Mouse (Mus musculus) heart, embryonic 13.5 days (tissue): ENCODE measurements around the gene Dctpp1. TPM values are rescaled to one million over a fixed set of nuclear protein-coding genes. Genes with fewer than 3 reads are reported as not detected.

ENCODE experiments used
- ATAC-seq: fragments of 200-750 bp; cut with Nextera tagmentation; 2 replicates; pipeline ENCODE4 v1.8.0; 2017; ENCODE audit warnings: moderate TSS enrichment; ENCODE audit not compliant: insufficient number of reproducible peaks, low FRiP score, low TSS enrichment; ENCODE audit errors: extremely low read depth
- H3K27ac ChIP-seq: fragments of 300-500 bp; sonication (generic); replicated peaks from 2 replicates; pipeline ENCODE4 v1.5.1; 2015; ENCODE audit warnings: moderate library complexity, mild to moderate bottlenecking, inconsistent platforms
- H3K27me3 ChIP-seq: fragments of 300-500 bp; sonication (generic); replicated peaks from 2 replicates; pipeline ENCODE4 v1.6.1; 2015; ENCODE audit warnings: mild to moderate bottlenecking, inconsistent platforms
- H3K36me3 ChIP-seq: fragments of 300-500 bp; sonication (generic); 2 replicates; pipeline ENCODE4 v1.6.1; 2015; ENCODE audit warnings: mild to moderate bottlenecking, inconsistent platforms
- H3K4me1 ChIP-seq: fragments of 300-500 bp; sonication (generic); 2 replicates; pipeline ENCODE4 v1.6.1; 2015; ENCODE audit warnings: inconsistent platforms
- H3K4me2 ChIP-seq: fragments of 300-500 bp; sonication (generic); 2 replicates; pipeline ENCODE4 v1.6.1; 2015; ENCODE audit warnings: inconsistent platforms, mild to moderate bottlenecking, moderate library complexity
- H3K4me3 ChIP-seq: fragments of 300-500 bp; sonication (generic); 2 replicates; pipeline ENCODE4 v1.5.1; 2015; ENCODE audit warnings: moderate library complexity, mild to moderate bottlenecking, inconsistent platforms
- H3K9ac ChIP-seq: fragments of 300-500 bp; sonication (generic); 2 replicates; pipeline ENCODE4 v1.6.1; 2015; ENCODE audit warnings: inconsistent platforms, mild to moderate bottlenecking, moderate library complexity
- H3K9me3 ChIP-seq: fragments of 300-500 bp; sonication (generic); 2 replicates; pipeline ENCODE4 v1.6.1; 2016; ENCODE audit warnings: inconsistent platforms
- WGBS: fragments of 180-500 bp; shearing (Covaris S2); methylation state at CpG from one replicate; pipeline ENCODE4 v1.1.7; 2015; ENCODE audit warnings: mixed read lengths; 5-methylcytosine and 5-hydroxymethylcytosine counted together
- polyA plus RNA-seq: library from polyadenylated mRNA; unstranded; fragments of >200 nt; fragmentation: Nextera tagmentation; extraction: Ambion mirVana; gene quantifications from 2 replicates; pipeline ENCODE4 v1.2.1, GENCODE M21; 2015

The Dctpp1 gene
- polyA plus RNA-seq, result 161 and 179 TPM in 2 replicates

- H3K4me1 ChIP-seq, result peaks cover 19% of the 10 kb centered on the region
- H3K9ac ChIP-seq, result peak within 1 kb of the TSS; percentile 90
- peak; percentile 97 for ATAC-seq
- no peaks in the 10 kb centered on the region for H3K9me3 ChIP-seq
- peak within 1 kb of the TSS; percentile 63; the same call in 1 of the 2 replicates for H3K27ac ChIP-seq
- peaks cover 15% of the 10 kb centered on the region for H3K36me3 ChIP-seq
- under 1% methylated on average over 50 of the region's 50 CpGs for WGBS
- no peaks in the 10 kb centered on the region for H3K27me3 ChIP-seq
- peak within 1 kb of the TSS; percentile 92 for H3K4me2 ChIP-seq
- H3K4me3 ChIP-seq, result peak within 1 kb of the TSS; percentile 80
These were observed at the start of gene Dctpp1 for GRCm38 (mm10) chr7:127260309-127261111. Gene Dctpp1 (minus strand): TSS chr7:127260709.

GRCm38 (mm10) chr7:127309951-127310350, 49.4 kb upstream of the Dctpp1 start:
- H3K9ac ChIP-seq, result no peak overlapping the region
- H3K4me2 ChIP-seq, result no peak overlapping the region
- H3K9me3 ChIP-seq, result no peaks in the 10 kb centered on the region
- H3K4me3 ChIP-seq, result no peak overlapping the region
- H3K27ac ChIP-seq, result no peak overlapping the region
- no peak for ATAC-seq
- H3K4me1 ChIP-seq, result no peaks in the 10 kb centered on the region; the same call in 1 of the 2 replicates
- no peaks in the 10 kb centered on the region for H3K36me3 ChIP-seq
- H3K27me3 ChIP-seq, result peaks cover 7% of the 10 kb centered on the region; the same call in 1 of the 2 replicates
- 61% methylated on average over 12 of the region's 12 CpGs for WGBS

GRCm38 (mm10) chr7:127308887-127309286, 48.4 kb upstream of the Dctpp1 start:
- H3K4me2 ChIP-seq, result no peak overlapping the region
- H3K27ac ChIP-seq, result no peak overlapping the region
- no peaks in the 10 kb centered on the region for H3K9me3 ChIP-seq
- WGBS, result 70% methylated on average over 4 of the region's 4 CpGs
- ATAC-seq, result no peak
- no peaks in the 10 kb centered on the region; the same call in 1 of the 2 replicates for H3K4me1 ChIP-seq
- no peak overlapping the region for H3K4me3 ChIP-seq
- no peak overlapping the region for H3K9ac ChIP-seq
- H3K27me3 ChIP-seq, result peaks cover 7% of the 10 kb centered on the region; the same call in 1 of the 2 replicates
- no peaks in the 10 kb centered on the region for H3K36me3 ChIP-seq

GRCm38 (mm10) chr7:127308431-127308830, 47.9 kb upstream of the Dctpp1 start:
- Histone ChIP-seq H3K36me3 (no peaks in the 10 kb centered on the region), H3K9ac (no peak overlapping the region), H3K4me2 (no peak overlapping the region), H3K9me3 (no peaks in the 10 kb centered on the region), H3K4me3 (no peak overlapping the region), H3K27ac (no peak overlapping the region), H3K27me3 (peaks cover 7% of the 10 kb centered on the region; the same call in 1 of the 2 replicates), H3K4me1 (no peaks in the 10 kb centered on the region)
- ATAC-seq, result no peak
- 66% methylated on average over 2 of the region's 2 CpGs for WGBS

GRCm38 (mm10) chr7:127297586-127298193, 37.2 kb upstream of the Dctpp1 start:
- Histone ChIP-seq H3K9ac (no peak overlapping the region), H3K27ac (no peak overlapping the region), H3K4me3 (no peak overlapping the region), H3K36me3 (no peaks in the 10 kb centered on the region), H3K4me2 (no peak overlapping the region), H3K27me3 (no peaks in the 10 kb centered on the region), H3K9me3 (no peaks in the 10 kb centered on the region), H3K4me1 (peaks cover 12% of the 10 kb centered on the region)
- ATAC-seq, result no peak
- WGBS, result 87% methylated on average over 5 of the region's 5 CpGs

GRCm38 (mm10) chr7:127296786-127297555, 36.5 kb upstream of the Dctpp1 start:
- Histone ChIP-seq H3K4me2 (no peak overlapping the region), H3K9ac (no peak overlapping the region), H3K4me1 (peaks cover 12% of the 10 kb centered on the region), H3K27ac (no peak overlapping the region), H3K4me3 (no peak overlapping the region), H3K9me3 (no peaks in the 10 kb centered on the region), H3K36me3 (no peaks in the 10 kb centered on the region), H3K27me3 (no peaks in the 10 kb centered on the region)
- ATAC-seq, result no peak
- 71% methylated on average over 5 of the region's 5 CpGs for WGBS

GRCm38 (mm10) chr7:127296098-127296497, 35.6 kb upstream of the Dctpp1 start, which contains the start of gene Itgal:
Gene Itgal (plus strand): TSS chr7:127296260.
- H3K9me3 ChIP-seq, result no peaks in the 10 kb centered on the region
- no peak within 1 kb of the TSS for H3K4me3 ChIP-seq
- H3K4me1 ChIP-seq, result peaks cover 11% of the 10 kb centered on the region
- no peak within 1 kb of the TSS for H3K9ac ChIP-seq
- 74% methylated on average over 11 of the region's 11 CpGs for WGBS
- no peak within 1 kb of the TSS for H3K4me2 ChIP-seq
- no peaks in the 10 kb centered on the region for H3K36me3 ChIP-seq
- H3K27me3 ChIP-seq, result no peaks in the 10 kb centered on the region
- no peak within 1 kb of the TSS for H3K27ac ChIP-seq
- ATAC-seq, result no peak

- Histone ChIP-seq H3K9me3 (peaks cover 21% of the 10 kb centered on the region), H3K9ac (no peak overlapping the region), H3K27ac (no peak overlapping the region), H3K4me2 (no peak overlapping the region), H3K27me3 (peaks cover 7% of the 10 kb centered on the region; the same call in 1 of the 2 replicates), H3K36me3 (no peaks in the 10 kb centered on the region), H3K4me3 (no peak overlapping the region), H3K4me1 (no peaks in the 10 kb centered on the region)
- ATAC-seq, result no peak
- 62% methylated on average over 8 of the region's 8 CpGs for WGBS
These were observed 29.6 kb upstream of the Dctpp1 start for GRCm38 (mm10) chr7:127290142-127290541.

- no peak overlapping the region for H3K27ac ChIP-seq
- WGBS, result 69% methylated on average over 2 of the region's 2 CpGs
- no peak overlapping the region for H3K4me2 ChIP-seq
- peaks cover 7% of the 10 kb centered on the region; the same call in 1 of the 2 replicates for H3K27me3 ChIP-seq
- no peak overlapping the region for H3K4me3 ChIP-seq
- peaks cover 21% of the 10 kb centered on the region for H3K9me3 ChIP-seq
- no peak for ATAC-seq
- no peak overlapping the region for H3K9ac ChIP-seq
- no peaks in the 10 kb centered on the region for H3K36me3 ChIP-seq
- H3K4me1 ChIP-seq, result no peaks in the 10 kb centered on the region
These were observed 28.8 kb upstream of the Dctpp1 start for GRCm38 (mm10) chr7:127289306-127289705.

- Histone ChIP-seq H3K27me3 (peaks cover 7% of the 10 kb centered on the region; the same call in 1 of the 2 replicates), H3K4me1 (no peaks in the 10 kb centered on the region), H3K9me3 (peaks cover 21% of the 10 kb centered on the region), H3K4me2 (no peak overlapping the region), H3K36me3 (no peaks in the 10 kb centered on the region), H3K9ac (no peak overlapping the region), H3K27ac (no peak overlapping the region), H3K4me3 (no peak overlapping the region)
- WGBS, result 64% methylated on average over 1 of the region's 1 CpGs
- ATAC-seq, result no peak
These were observed 27.4 kb upstream of the Dctpp1 start for GRCm38 (mm10) chr7:127287940-127288339.

GRCm38 (mm10) chr7:127285154-127285553, 24.6 kb upstream of the Dctpp1 start:
- Histone ChIP-seq H3K4me1 (peaks cover 8% of the 10 kb centered on the region), H3K27me3 (0 out of 2 replicates have a peak, but pooled peaks cover 3% of the 10 kb centered on the region), H3K9ac (no peak overlapping the region), H3K27ac (no peak overlapping the region), H3K36me3 (no peaks in the 10 kb centered on the region), H3K4me3 (no peak overlapping the region), H3K9me3 (peaks cover 21% of the 10 kb centered on the region), H3K4me2 (no peak overlapping the region)
- 36% methylated on average over 5 of the region's 10 CpGs for WGBS
- ATAC-seq, result no peak
